Mouse (Mus musculus): ENCODE results near the gene Gpc2.

- TF ChIP-seq POLR2A (IDR thresholded peaks at IDR 0.05; ENCODE audit: insufficient read length, low read depth) (no peak), E2F4 (IDR thresholded peaks at IDR 0.05; ENCODE audit: insufficient read depth) (no peak), POLR2AphosphoS2 (IDR thresholded peaks at IDR 0.05; ENCODE audit: insufficient read length, low read depth) (no peak), SRF (IDR thresholded peaks at IDR 0.05; ENCODE audit: control insufficient read depth, insufficient read length, low read depth) (no peak), USF1 (IDR thresholded peaks at IDR 0.05; ENCODE audit: low read depth) (no peak), MYOG (IDR thresholded peaks at IDR 0.05; ENCODE audit: control insufficient read depth in 1 of 3, insufficient read depth in 1 of 3, insufficient read length in 2 of 3, low read depth in 2 of 3) (no peak)
These were observed 33.0 kb upstream of the Gpc2 start for GRCm38 (mm10) chr5:138312795-138313194.

Measured in myocyte (in vitro differentiated cells).